Mouse (Mus musculus) Muller cell, postnatal 12 days (primary cell): ENCODE measurements at regions not wholly inside any gene's neighbourhood (a gene's known extent, or its start where the extent isn't known, plus 50 kb on each side); places are given as distances from the start of the nearest gene placed in this dataset.

Source experiments
- DNase-seq: peaks from one replicate; pipeline ENCODE4 v3.0.0-alpha.2; 2015; ENCODE audit errors: inconsistent ontology term

- DNase-seq = no peak
Observed at GRCm38 (mm10) chr6:51271128-51271480, 161.4 kb upstream of the Nfe2l3 start.

- no peak for DNase-seq
Observed at GRCm38 (mm10) chr6:51272136-51272736, 160.2 kb upstream of the Nfe2l3 start.

DNA sequence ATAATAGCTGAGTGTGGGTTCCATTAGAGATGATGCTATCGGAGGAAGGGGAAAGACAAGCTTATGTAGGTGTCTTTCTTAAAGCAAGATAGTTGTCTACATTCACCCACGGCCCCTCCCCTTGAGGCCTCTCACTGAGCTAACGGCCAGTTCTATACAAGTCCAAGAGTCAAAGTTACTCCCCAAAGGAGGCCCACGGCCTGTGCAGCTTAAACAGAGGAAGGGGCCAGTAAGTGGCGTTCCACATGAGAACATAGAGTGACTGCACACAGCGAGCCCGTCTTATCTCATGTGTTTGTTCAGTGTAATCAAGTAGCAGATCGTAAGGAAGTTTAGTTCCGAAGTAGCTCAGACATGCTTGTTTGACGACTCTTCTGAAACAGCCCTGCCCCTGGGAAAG is 153.0 kb upstream of the Nfe2l3 start:
- DNase-seq = no peak

- no peak for DNase-seq
Observed at GRCm38 (mm10) chr6:51280231-51280630, 152.2 kb upstream of the Nfe2l3 start.

DNA sequence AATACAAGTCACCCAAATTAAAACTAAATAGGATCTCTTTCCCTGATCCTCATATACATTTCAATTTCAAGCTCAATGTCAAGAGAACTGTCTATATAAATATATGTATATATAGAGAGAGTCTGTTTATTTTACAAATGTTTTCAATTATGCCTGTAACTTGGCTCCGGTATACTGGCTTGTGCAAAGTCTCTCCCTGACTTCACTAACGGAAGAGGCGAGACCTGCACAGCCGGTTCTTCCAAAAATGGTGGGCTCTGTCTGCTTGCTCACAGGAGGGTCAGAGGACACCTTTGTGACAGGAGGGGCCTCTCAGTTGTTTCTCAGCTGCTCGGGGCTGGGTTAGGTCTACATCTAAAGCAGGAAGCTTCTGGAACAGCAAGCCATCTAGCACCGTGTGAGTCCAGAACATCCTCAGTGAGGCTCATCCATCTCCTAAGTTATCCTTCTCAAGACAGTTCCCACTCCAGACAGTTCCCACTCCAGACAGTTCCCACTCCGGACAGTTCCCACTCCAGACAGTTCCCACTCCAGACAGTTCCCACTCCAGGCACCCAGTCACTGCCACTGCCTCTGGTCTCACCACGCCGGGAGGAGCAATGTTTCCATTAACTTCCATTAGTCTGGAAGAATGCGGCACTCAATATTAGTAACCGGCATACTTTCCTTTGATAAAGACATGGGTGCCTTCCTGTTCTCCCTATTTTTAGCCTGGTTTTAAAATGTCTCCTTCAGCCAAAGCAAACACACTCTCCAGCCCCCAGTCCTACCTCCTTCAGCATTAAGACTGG is 148.4 kb upstream of the Nfe2l3 start:
- no peak for DNase-seq

- DNase-seq = no peak
Observed at GRCm38 (mm10) chr6:51284881-51285280, 147.6 kb upstream of the Nfe2l3 start.

DNA sequence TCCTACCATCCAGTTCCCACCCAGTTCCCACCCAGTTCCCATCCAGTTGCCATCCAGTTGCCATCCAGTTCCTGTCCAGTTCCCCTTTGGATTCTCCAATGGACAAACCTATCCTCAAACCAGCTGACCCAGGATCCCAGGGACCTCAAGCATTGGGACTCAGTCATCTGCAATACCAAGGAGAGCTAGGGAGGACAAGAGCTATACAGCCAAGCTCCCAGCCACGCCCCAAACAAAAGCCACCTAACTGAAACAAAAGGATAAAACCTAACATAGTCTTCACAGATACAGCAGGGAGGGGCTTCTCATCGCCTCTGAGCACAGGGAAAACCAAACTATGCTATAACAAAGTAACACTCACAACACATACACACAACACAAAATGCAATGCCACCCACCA is 145.6 kb upstream of the Nfe2l3 start:
- DNase-seq = no peak

DNA sequence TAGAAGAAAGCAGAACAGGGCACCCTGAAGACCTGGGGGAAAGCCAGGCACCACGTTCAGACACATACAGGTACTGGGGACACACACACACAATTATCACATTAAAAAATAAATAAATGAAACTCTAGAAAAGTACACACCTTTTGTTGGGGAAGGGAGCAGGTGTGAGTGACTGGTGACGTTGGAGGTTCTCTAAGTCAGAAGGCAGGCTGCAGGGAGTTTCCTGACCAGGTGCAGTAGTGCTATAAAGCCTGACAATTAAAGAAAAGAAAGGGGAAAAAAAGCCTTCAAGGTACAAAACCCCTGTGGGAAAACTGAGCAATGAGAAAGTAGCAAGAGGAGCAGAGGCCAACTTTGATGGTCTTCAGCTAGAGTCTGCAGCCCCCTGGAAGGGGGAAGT is 145.1 kb upstream of the Nfe2l3 start:
- no peak for DNase-seq

DNA sequence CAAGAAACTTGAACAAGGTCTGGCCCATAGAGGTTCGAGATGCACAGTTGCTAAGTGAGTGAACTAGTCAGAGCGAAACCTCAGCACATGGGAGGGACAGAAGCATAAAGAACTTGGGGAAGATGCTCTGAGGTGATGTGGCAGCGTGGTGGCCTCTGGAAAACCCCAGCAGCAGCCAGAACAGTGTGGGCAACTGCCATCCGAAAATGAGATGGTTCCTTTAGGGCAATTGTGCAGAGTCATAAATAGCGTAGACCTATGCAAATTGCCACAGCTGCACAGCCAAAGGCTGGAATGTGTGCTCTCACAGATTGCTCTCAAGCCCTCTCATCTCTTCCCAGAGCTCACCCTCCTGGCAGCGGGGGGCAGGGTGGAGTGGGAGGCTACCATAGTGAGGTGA is 144.7 kb upstream of the Nfe2l3 start:
- no peak for DNase-seq

DNA sequence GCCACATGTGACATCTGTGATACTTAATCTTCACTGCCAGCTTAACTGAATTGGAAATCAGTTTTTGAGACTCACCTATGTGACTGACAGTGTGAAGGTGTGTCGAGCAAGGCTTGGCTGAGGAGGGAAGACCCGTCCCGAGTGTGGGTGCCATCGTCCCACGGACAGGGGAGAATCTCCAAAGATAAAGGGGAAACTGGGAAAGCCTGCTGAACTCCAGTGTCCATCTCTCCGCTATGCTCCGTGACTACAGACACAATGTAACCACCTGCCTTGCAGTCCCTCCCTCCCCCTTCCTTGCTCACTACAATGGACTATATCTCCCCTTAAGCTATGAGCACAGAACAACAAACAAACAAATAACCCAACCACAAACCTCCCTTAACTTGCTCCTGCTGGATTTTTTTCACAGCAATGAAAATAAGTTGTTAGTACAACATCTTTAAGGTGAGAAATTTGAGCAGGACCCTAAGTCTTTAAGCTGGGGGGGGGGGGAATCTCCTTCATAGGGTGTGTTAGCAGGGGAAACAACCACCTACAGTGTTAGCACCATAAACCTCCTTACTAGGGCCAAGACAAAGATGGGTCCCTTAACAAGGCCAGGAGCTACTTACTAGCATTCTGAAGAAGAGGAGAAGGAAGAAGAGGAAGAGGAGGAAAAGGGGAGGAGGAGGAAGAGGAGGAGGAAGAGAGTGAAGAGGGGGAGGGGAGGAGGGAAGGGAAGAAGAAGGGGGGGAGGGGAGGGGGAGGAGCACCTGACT is 144.0 kb upstream of the Nfe2l3 start:
- no peak for DNase-seq

GRCm38 (mm10) chr6:51289067-51289725 is 143.3 kb upstream of the Nfe2l3 start:
- DNase-seq = no peak

- no peak for DNase-seq
Observed at GRCm38 (mm10) chr6:51300694-51301417, 131.6 kb upstream of the Nfe2l3 start.

- DNase-seq = no peak
Observed at GRCm38 (mm10) chr6:51301831-51302230, 130.6 kb upstream of the Nfe2l3 start.

DNA sequence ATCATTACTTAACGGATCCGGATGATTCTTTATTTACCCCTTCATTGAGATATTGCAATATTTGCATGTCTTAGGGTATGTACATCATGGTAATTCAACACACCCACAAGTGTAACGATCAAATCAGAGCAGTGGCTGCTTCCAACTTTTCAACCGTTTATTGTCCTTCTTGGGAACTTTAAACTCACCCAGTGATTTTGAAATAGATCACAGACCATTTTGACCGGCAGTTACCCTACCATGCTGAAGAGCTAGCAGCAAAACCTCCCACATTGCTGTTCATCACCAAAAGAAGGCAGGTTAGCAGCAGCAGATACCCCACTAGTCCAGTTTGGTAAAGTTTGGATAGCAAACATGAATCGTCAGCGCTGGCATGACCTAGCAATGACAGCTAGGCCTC is 130.2 kb upstream of the Nfe2l3 start:
- no peak for DNase-seq

- DNase-seq = no peak
Observed at GRCm38 (mm10) chr6:51318341-51318740, 114.1 kb upstream of the Nfe2l3 start.

GRCm38 (mm10) chr6:51320019-51320418 is 112.5 kb upstream of the Nfe2l3 start:
- no peak for DNase-seq

GRCm38 (mm10) chr6:51320676-51321419 is 111.6 kb upstream of the Nfe2l3 start:
- no peak for DNase-seq

- DNase-seq = no peak
Observed at GRCm38 (mm10) chr6:51326103-51326829, 106.2 kb upstream of the Nfe2l3 start.

DNA sequence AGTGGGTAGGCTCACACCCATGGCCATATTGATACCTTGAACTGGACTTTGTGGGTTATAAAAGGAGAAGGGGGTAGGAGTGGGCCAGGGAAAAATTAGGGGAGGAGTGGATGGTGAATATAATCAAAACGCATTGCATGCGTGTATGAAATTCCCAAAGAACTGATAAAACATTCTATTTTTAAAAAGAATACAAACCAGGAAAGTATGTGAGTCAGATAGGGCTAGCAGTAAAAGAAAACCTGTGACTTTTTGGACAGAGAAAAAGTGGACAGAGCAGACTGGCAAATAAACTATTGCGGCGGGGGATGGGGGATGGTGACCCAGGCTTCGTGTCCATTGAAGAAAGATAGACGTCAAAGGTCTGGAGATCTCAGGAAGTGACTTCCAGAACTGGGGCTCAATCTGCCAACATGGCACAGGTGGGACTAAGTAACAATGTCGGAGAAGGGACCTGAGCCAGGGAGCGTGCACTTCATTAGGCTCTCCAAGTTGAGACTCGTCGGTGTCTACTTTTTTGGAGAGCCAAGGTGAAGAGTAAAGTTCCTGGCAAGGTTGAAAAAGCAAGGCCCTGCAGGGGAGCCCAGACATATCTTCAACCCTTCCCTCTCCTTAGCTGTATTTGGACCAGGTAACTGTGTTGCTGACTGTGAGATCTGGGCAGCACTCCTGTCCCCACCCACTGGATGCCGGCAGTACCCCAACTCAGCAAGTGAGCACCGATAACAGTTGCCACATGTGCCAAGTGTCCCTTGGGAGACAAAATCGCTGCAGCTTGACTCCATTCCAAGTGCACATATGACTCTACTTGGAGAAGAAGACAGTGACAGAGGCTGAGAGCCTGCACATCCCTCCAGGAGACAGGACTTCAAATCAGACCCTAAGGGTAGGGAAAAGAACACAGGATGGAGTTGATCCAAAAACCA is 103.1 kb upstream of the Nfe2l3 start:
- DNase-seq = no peak
